Comparison of ENCODE assay signal across 14 mouse cellular contexts in the genomic region with DNA sequence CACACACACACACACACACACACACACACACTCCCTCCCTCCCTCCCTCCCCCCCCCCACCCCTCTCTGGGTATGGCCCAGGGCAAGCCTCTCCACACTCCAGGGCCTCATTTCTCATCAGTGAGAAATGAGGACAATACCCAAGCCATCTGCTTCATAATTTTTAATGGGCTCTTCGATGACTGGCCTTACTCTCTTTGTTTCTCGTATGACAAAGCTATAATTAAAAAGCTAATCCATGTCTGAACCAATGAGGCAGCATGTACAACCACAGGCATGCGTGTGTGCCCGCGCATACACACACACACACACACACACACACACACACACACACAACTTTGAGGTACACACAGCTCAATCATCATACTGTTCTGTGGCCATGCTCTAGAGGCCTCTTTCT. TPM values are rescaled to one million over a fixed set of nuclear protein-coding genes. Genes with fewer than 3 reads are reported as not detected.
A peak's percentile ranks its signal among the peaks of the same experiment; 100 is the strongest.
DNase-seq lines count a peak whose midpoint lies in the region; ATAC-seq and TF ChIP-seq lines count a peak whose summit lies in the region.
"Had no signal": no experiment of that assay in that cellular context is flagged by ENCODE, and none has a peak within 500 bp of the region (broad histone marks: within the 10 kb centered on the region; RNA-seq: fewer than 3 reads in every experiment).

No protein-coding gene starts in this region.

- peaks cover 18% of the 10 kb centered on the region for H3K4me1 ChIP-seq in bone marrow, adult 2 months (ENCODE audit: control insufficient read depth, insufficient read depth, low read length)
- peaks cover 13% of the 10 kb centered on the region for H3K4me1 ChIP-seq in hindbrain, embryonic 11.5 days (replicated peaks; ENCODE audit: control insufficient read depth, insufficient read depth, low read length)
- peaks cover 34% of the 10 kb centered on the region for H3K4me1 ChIP-seq in midbrain, embryonic 14.5 days (ENCODE audit: control insufficient read depth, insufficient read depth, low read length)
- H3K4me1 ChIP-seq in thymus, adult 2 months (replicated peaks; ENCODE audit: control insufficient read depth, insufficient read depth, low read length), result peaks cover 48% of the 10 kb centered on the region
- peaks cover 18% of the 10 kb centered on the region for H3K4me1 ChIP-seq in kidney, adult 2 months (ENCODE audit: control insufficient read depth, insufficient read depth, low read length)

- no peak for TF ChIP-seq CTCF in gastrocnemius, adult 2 months (IDR thresholded peaks at IDR 0.05)
- no peak for TF ChIP-seq CTCF in bone marrow, adult 2 months (IDR thresholded peaks at IDR 0.05; ENCODE audit: control insufficient read depth, insufficient read depth, low read length)
- no peak for TF ChIP-seq CTCF in thymus, adult 2 months (IDR thresholded peaks at IDR 0.05; ENCODE audit: borderline replicate concordance, control insufficient read depth, extremely low read depth, insufficient read depth, low read length, poor library complexity)
- TF ChIP-seq CTCF in kidney, adult 2 months (conservative IDR thresholded peaks at IDR 0.05; ENCODE audit: insufficient read depth, insufficient read length, low read depth, low read length), result no peak

- no peak overlapping the region for H3K4me3 ChIP-seq in gastrocnemius, adult 2 months
- H3K4me3 ChIP-seq in bone marrow, adult 2 months (replicated peaks; ENCODE audit: control insufficient read depth, low read depth, low read length), result no peak overlapping the region
- H3K4me3 ChIP-seq in hindbrain, embryonic 11.5 days (ENCODE audit: low read depth, low read length), result no peak overlapping the region
- H3K4me3 ChIP-seq in midbrain, embryonic 14.5 days (replicated peaks; ENCODE audit: low read depth, low read length), result no peak overlapping the region
- no peak overlapping the region for H3K4me3 ChIP-seq in thymus, adult 2 months (ENCODE audit: control insufficient read depth, insufficient read depth, low read length)
- no peak overlapping the region for H3K4me3 ChIP-seq in kidney, adult 2 months (ENCODE audit: insufficient read depth, low read depth, low read length)
- H3K4me3 ChIP-seq: lung, embryonic 15.5 days had no signal

- H3K36me3 ChIP-seq in hindbrain, embryonic 11.5 days (ENCODE audit: control insufficient read depth, insufficient read depth, low read length), result no peaks in the 10 kb centered on the region
- no peaks in the 10 kb centered on the region for H3K36me3 ChIP-seq in midbrain, embryonic 14.5 days (ENCODE audit: control insufficient read depth, insufficient read depth, low read length)
- H3K36me3 ChIP-seq in thymus, adult 2 months (ENCODE audit: control insufficient read depth, insufficient read depth, low read length), result peaks cover 5% of the 10 kb centered on the region; the same call in 1 of the 2 replicates
- H3K36me3 ChIP-seq in kidney, adult 2 months (ENCODE audit: control insufficient read depth, insufficient read depth, low read length), result no peaks in the 10 kb centered on the region
- H3K36me3 ChIP-seq: lung, embryonic 15.5 days had no signal

- intact Hi-C loops in gastrocnemius, adult 2 months (cut with DNase I), result no loop called here
- intact Hi-C loops in gastrocnemius, postnatal 14 days (cut with DNase I; ENCODE audit: low total_unique reads), result no loop called here

- H3K27me3 ChIP-seq in hindbrain, embryonic 11.5 days (ENCODE audit: control insufficient read depth, insufficient read depth, low read length), result no peaks in the 10 kb centered on the region; the same call in 1 of the 2 replicates
- H3K27me3 ChIP-seq in midbrain, embryonic 14.5 days (ENCODE audit: control insufficient read depth, insufficient read depth, low read length), result no peaks in the 10 kb centered on the region
- H3K27me3 ChIP-seq in thymus, adult 2 months (ENCODE audit: control insufficient read depth, insufficient read depth, low read length), result no peaks in the 10 kb centered on the region
- H3K27me3 ChIP-seq in kidney, adult 2 months (replicated peaks; ENCODE audit: control insufficient read depth, insufficient read depth, low read length), result no peaks in the 10 kb centered on the region
- H3K27me3 ChIP-seq: lung, embryonic 15.5 days had no signal

- H3K4me2 ChIP-seq in hindbrain, embryonic 11.5 days (replicated peaks; ENCODE audit: low read depth, low read length), result no peak overlapping the region
- H3K4me2 ChIP-seq in midbrain, embryonic 14.5 days (ENCODE audit: low read length), result no peak overlapping the region
- H3K4me2 ChIP-seq: lung, embryonic 15.5 days had no signal

- TF ChIP-seq POLR2A in bone marrow, adult 2 months (IDR thresholded peaks at IDR 0.05; ENCODE audit: borderline replicate concordance, control insufficient read depth, low read depth, low read length), result no peak
- TF ChIP-seq POLR2A in thymus, adult 2 months (IDR thresholded peaks at IDR 0.05; ENCODE audit: control insufficient read depth, extremely low read depth, insufficient read depth, low read length, poor library complexity), result no peak
- no peak for TF ChIP-seq POLR2A in kidney, adult 2 months (IDR thresholded peaks at IDR 0.05; ENCODE audit: low read depth, low read length)

- ATAC-seq in hindbrain, embryonic 11.5 days (ENCODE audit: low FRiP score), result peak; percentile 63
- ATAC-seq in midbrain, embryonic 14.5 days (ENCODE audit: low FRiP score, low TSS enrichment), result peak; percentile 44

- WGBS in bone marrow, adult 2 months, result 92% methylated on average over 5 of the region's 5 CpGs
- 69% methylated on average over 5 of the region's 5 CpGs for WGBS in hindbrain, embryonic 11.5 days
- WGBS in midbrain, embryonic 14.5 days, result 49% methylated on average over 5 of the region's 5 CpGs
- 95% methylated on average over 5 of the region's 5 CpGs for WGBS in thymus, adult 2 months
- 95% methylated on average over 5 of the region's 5 CpGs for WGBS in kidney, adult 2 months

- H3K9me3 ChIP-seq in hindbrain, embryonic 11.5 days (ENCODE audit: control insufficient read depth, low read length), result no peaks in the 10 kb centered on the region
- no peaks in the 10 kb centered on the region for H3K9me3 ChIP-seq in midbrain, embryonic 14.5 days (ENCODE audit: control insufficient read depth, low read length)
- H3K9me3 ChIP-seq: lung, embryonic 15.5 days had no signal

- H3K27ac ChIP-seq in gastrocnemius, adult 2 months, result peak overlapping the region; percentile 97
- H3K27ac ChIP-seq in bone marrow, adult 2 months (ENCODE audit: control insufficient read depth, insufficient read depth, low read depth, low read length, poor library complexity), result peak overlapping the region; percentile 57; the same call in 1 of the 2 replicates
- no peak overlapping the region for H3K27ac ChIP-seq in hindbrain, embryonic 11.5 days (ENCODE audit: low read depth, low read length)
- H3K27ac ChIP-seq in midbrain, embryonic 14.5 days (replicated peaks; ENCODE audit: low read depth, low read length), result no peak overlapping the region
- no peak overlapping the region for H3K27ac ChIP-seq in thymus, adult 2 months (ENCODE audit: control insufficient read depth, insufficient read depth, low read length)
- H3K27ac ChIP-seq in kidney, adult 2 months (ENCODE audit: insufficient read depth, low read depth, low read length), result no peak overlapping the region
- H3K27ac ChIP-seq: lung, embryonic 15.5 days had no signal

- H3K9ac ChIP-seq in hindbrain, embryonic 11.5 days (ENCODE audit: low read depth, low read length), result no peak overlapping the region
- no peak overlapping the region for H3K9ac ChIP-seq in midbrain, embryonic 14.5 days (replicated peaks; ENCODE audit: low read length)
- H3K9ac ChIP-seq: lung, embryonic 15.5 days had no signal

- DNase-seq in gastrocnemius, adult 2 months, result no peak
- no peak for DNase-seq in gastrocnemius, postnatal 14 days
- no peak for DNase-seq in hindbrain, embryonic 11.5 days (ENCODE audit: low spot score)
- no peak for DNase-seq in midbrain, embryonic 14.5 days
- no peak for DNase-seq in thymus, adult 2 months
- no peak for DNase-seq in kidney, adult 2 months
- no peak for DNase-seq in spleen, adult 18-20 months
- DNase-seq: cerebellum, adult 11-12 months; embryo, embryonic 11 days; kidney, adult 8-10 months; kidney, postnatal 4 days; thymus, postnatal 25 days had no signal

RNA-seq across cellular contexts. Expression of gene Ccdc88c, which starts 23.9 kb away (rescaled TPM):
- total RNA-seq in gastrocnemius, adult 2 months (2021), result 10 to 100 TPM; 28.4 to 34.7 TPM
- 10 to 100 TPM; 29.2 to 37.2 TPM for total RNA-seq in gastrocnemius, postnatal 14 days (2021)
- 68.4 and 138 TPM in 2 replicates for polyA plus RNA-seq in bone marrow, adult 2 months (2011; ENCODE audit: insufficient read depth, insufficient read length, low replicate concordance, missing spikeins)
- polyA plus RNA-seq in hindbrain, embryonic 11.5 days (2014; fragmentation: Nextera tagmentation; extraction: Ambion mirVana), result 11.6 and 14.1 TPM in 2 replicates
- polyA plus RNA-seq in midbrain, embryonic 14.5 days (2014; fragmentation: Nextera tagmentation; extraction: Ambion mirVana), result 14.0 and 16.7 TPM in 2 replicates
- 75.0 and 87.7 TPM in 2 replicates for polyA plus RNA-seq in thymus, adult 2 months (2012; rRNA removed)
- 5.4 and 6.6 TPM in 2 replicates for polyA plus RNA-seq in kidney, adult 2 months (2012; rRNA removed)

Comparison
In these comparisons a context has a peak if more than half of its experiments do, and no peak if none do; other contexts are left out.
1. H3K27ac ChIP-seq: peak in gastrocnemius, adult 2 months (single experiment) and bone marrow, adult 2 months (single experiment); none in hindbrain, embryonic 11.5 days (single experiment), midbrain, embryonic 14.5 days (single experiment), thymus, adult 2 months (single experiment) and kidney, adult 2 months (single experiment).